Mouse (Mus musculus) stomach, embryonic 15.5 days (tissue): ENCODE data around the gene Glmn. TPM values are rescaled to one million over a fixed set of nuclear protein-coding genes. Genes with fewer than 3 reads are reported as not detected.

ENCODE experiments used
- ATAC-seq: fragments of 200-750 bp; cut with Nextera tagmentation; 2 replicates; pipeline ENCODE4 v1.8.0; 2017; ENCODE audit warnings: low read depth, moderate number of reproducible peaks, moderate TSS enrichment; ENCODE audit not compliant: insufficient read depth, low FRiP score
- H3K27ac ChIP-seq: fragments of 300-500 bp; sonication (generic); 2 replicates; pipeline ENCODE4 v1.5.1; 2015; ENCODE audit warnings: mild to moderate bottlenecking, inconsistent platforms
- H3K27me3 ChIP-seq: fragments of 300-500 bp; sonication (generic); replicated peaks from 2 replicates; pipeline ENCODE4 v1.6.1; 2015; ENCODE audit warnings: inconsistent platforms
- H3K36me3 ChIP-seq: fragments of 300-500 bp; sonication (generic); 2 replicates; pipeline ENCODE4 v1.6.1; 2015; ENCODE audit warnings: inconsistent platforms
- H3K4me1 ChIP-seq: fragments of 300-500 bp; sonication (generic); 2 replicates; pipeline ENCODE4 v1.6.1; 2015; ENCODE audit warnings: inconsistent platforms
- H3K4me2 ChIP-seq: fragments of 300-500 bp; sonication (generic); 2 replicates; pipeline ENCODE4 v1.6.1; 2015; ENCODE audit warnings: mild to moderate bottlenecking, inconsistent platforms
- H3K4me3 ChIP-seq: fragments of 300-500 bp; sonication (generic); replicated peaks from 2 replicates; pipeline ENCODE4 v1.5.1; 2015; ENCODE audit warnings: inconsistent platforms
- H3K9ac ChIP-seq: fragments of 300-500 bp; sonication (generic); 2 replicates; pipeline ENCODE4 v1.6.1; 2015; ENCODE audit warnings: inconsistent platforms
- H3K9me3 ChIP-seq: fragments of 300-500 bp; sonication (generic); 2 replicates; pipeline ENCODE4 v1.6.1; 2016; ENCODE audit warnings: inconsistent platforms
- WGBS: fragments of 180-500 bp; shearing (Covaris S2); methylation state at CpG from one replicate; pipeline ENCODE4 v1.1.7; 2015; 5-methylcytosine and 5-hydroxymethylcytosine counted together
- polyA plus RNA-seq: library from polyadenylated mRNA; unstranded; fragments of >200 nt; fragmentation: Nextera tagmentation; extraction: Ambion mirVana; gene quantifications from 2 replicates; pipeline ENCODE4 v1.2.1, GENCODE M21; 2015

Glmn gene
- 26.1 and 27.5 TPM in 2 replicates for polyA plus RNA-seq

- Histone ChIP-seq H3K27me3 (no peaks in the 10 kb centered on the region), H3K4me3 (peak within 1 kb of the TSS; percentile 77), H3K4me2 (peak within 1 kb of the TSS; percentile 76), H3K9ac (peak within 1 kb of the TSS; percentile 77), H3K27ac (peak within 1 kb of the TSS; percentile 89), H3K4me1 (no peaks in the 10 kb centered on the region), H3K9me3 (no peaks in the 10 kb centered on the region), H3K36me3 (0 out of 2 replicates have a peak, but pooled peaks cover 2% of the 10 kb centered on the region)
- under 1% methylated on average over 44 of the region's 64 CpGs for WGBS
- peak; percentile 95 for ATAC-seq
These were observed at the start of gene Glmn, which contains the start of gene Rpap2 for GRCm38 (mm10) chr5:107597301-107598077. Glmn (minus strand) TSS chr5:107597888. Rpap2 (plus strand) TSS chr5:107597373.

- Histone ChIP-seq H3K4me3 (no peak overlapping the region), H3K9ac (no peak overlapping the region), H3K27me3 (no peaks in the 10 kb centered on the region), H3K9me3 (no peaks in the 10 kb centered on the region), H3K4me2 (no peak overlapping the region), H3K36me3 (no peaks in the 10 kb centered on the region), H3K4me1 (no peaks in the 10 kb centered on the region), H3K27ac (no peak overlapping the region)
- 83% methylated on average over 2 of the region's 2 CpGs for WGBS
- no peak for ATAC-seq
These were observed 48.2 kb upstream of the Glmn start for GRCm38 (mm10) chr5:107645935-107646334.

GRCm38 (mm10) chr5:107644595-107644994, 46.9 kb upstream of the Glmn start:
- Histone ChIP-seq H3K4me2 (no peak overlapping the region), H3K4me1 (no peaks in the 10 kb centered on the region), H3K9me3 (no peaks in the 10 kb centered on the region), H3K27ac (no peak overlapping the region), H3K27me3 (no peaks in the 10 kb centered on the region), H3K4me3 (no peak overlapping the region), H3K9ac (no peak overlapping the region), H3K36me3 (no peaks in the 10 kb centered on the region; the same call in 1 of the 2 replicates)
- ATAC-seq: no peak
- 82% methylated on average over 2 of the region's 2 CpGs for WGBS

- H3K27ac ChIP-seq: no peak overlapping the region; the same call in 1 of the 2 replicates
- WGBS: 63% methylated on average over 8 of the region's 8 CpGs
- ATAC-seq: peak; percentile 66; the same call in 1 of the 2 replicates
- no peak overlapping the region for H3K9ac ChIP-seq
- H3K4me2 ChIP-seq: no peak overlapping the region
- H3K9me3 ChIP-seq: no peaks in the 10 kb centered on the region
- H3K27me3 ChIP-seq: no peaks in the 10 kb centered on the region
- no peaks in the 10 kb centered on the region; the same call in 1 of the 2 replicates for H3K36me3 ChIP-seq
- no peak overlapping the region for H3K4me3 ChIP-seq
- H3K4me1 ChIP-seq: no peaks in the 10 kb centered on the region
These were observed 40.7 kb upstream of the Glmn start for GRCm38 (mm10) chr5:107638366-107638765.

- no peak for ATAC-seq
These were observed 39.4 kb upstream of the Glmn start for GRCm38 (mm10) chr5:107637106-107637505.

GRCm38 (mm10) chr5:107633651-107634050, 36.0 kb upstream of the Glmn start:
- no peak overlapping the region for H3K4me3 ChIP-seq
- no peaks in the 10 kb centered on the region for H3K9me3 ChIP-seq
- H3K9ac ChIP-seq: no peak overlapping the region
- 92% methylated on average over 4 of the region's 4 CpGs for WGBS
- no peaks in the 10 kb centered on the region for H3K27me3 ChIP-seq
- ATAC-seq: no peak
- H3K27ac ChIP-seq: no peak overlapping the region
- H3K36me3 ChIP-seq: no peaks in the 10 kb centered on the region
- no peaks in the 10 kb centered on the region for H3K4me1 ChIP-seq
- no peak overlapping the region for H3K4me2 ChIP-seq

More at GRCm38 (mm10) chr5:107637106-107637505, 39.4 kb upstream of the Glmn start:
- Histone ChIP-seq H3K4me3 (no peak overlapping the region), H3K27ac (no peak overlapping the region), H3K36me3 (no peaks in the 10 kb centered on the region; the same call in 1 of the 2 replicates), H3K9ac (no peak overlapping the region), H3K27me3 (no peaks in the 10 kb centered on the region), H3K9me3 (no peaks in the 10 kb centered on the region), H3K4me1 (no peaks in the 10 kb centered on the region), H3K4me2 (no peak overlapping the region)
- 75% methylated on average over 1 of the region's 1 CpGs for WGBS

GRCm38 (mm10) chr5:107621327-107621726, 23.6 kb upstream of the Glmn start:
- ATAC-seq: no peak
- Histone ChIP-seq H3K4me2 (no peak overlapping the region), H3K9me3 (no peaks in the 10 kb centered on the region), H3K4me3 (no peak overlapping the region), H3K27me3 (no peaks in the 10 kb centered on the region), H3K36me3 (no peaks in the 10 kb centered on the region), H3K4me1 (no peaks in the 10 kb centered on the region), H3K27ac (no peak overlapping the region), H3K9ac (no peak overlapping the region)
- 85% methylated on average over 3 of the region's 3 CpGs for WGBS

GRCm38 (mm10) chr5:107617986-107618385, 20.3 kb upstream of the Glmn start:
- H3K27ac ChIP-seq: no peak overlapping the region
- no peak for ATAC-seq
- H3K4me2 ChIP-seq: no peak overlapping the region
- H3K4me3 ChIP-seq: no peak overlapping the region
- no peaks in the 10 kb centered on the region for H3K9me3 ChIP-seq
- no peaks in the 10 kb centered on the region for H3K4me1 ChIP-seq
- WGBS: 64% methylated on average over 6 of the region's 6 CpGs
- no peaks in the 10 kb centered on the region for H3K27me3 ChIP-seq
- peaks cover 3% of the 10 kb centered on the region; the same call in 1 of the 2 replicates for H3K36me3 ChIP-seq
- no peak overlapping the region for H3K9ac ChIP-seq

GRCm38 (mm10) chr5:107611224-107611623, 13.5 kb upstream of the Glmn start:
- ATAC-seq: no peak
- Histone ChIP-seq H3K4me2 (no peak overlapping the region), H3K27ac (no peak overlapping the region), H3K4me3 (no peak overlapping the region), H3K9ac (no peak overlapping the region), H3K9me3 (no peaks in the 10 kb centered on the region), H3K4me1 (no peaks in the 10 kb centered on the region), H3K27me3 (no peaks in the 10 kb centered on the region), H3K36me3 (peaks cover 3% of the 10 kb centered on the region; the same call in 1 of the 2 replicates)
- WGBS: 0% methylated on average over 2 of the region's 2 CpGs

GRCm38 (mm10) chr5:107598380-107598779, 692 bp upstream of the Glmn start:
- 21% methylated on average over 4 of the region's 4 CpGs for WGBS
- no peak overlapping the region for H3K27ac ChIP-seq

GRCm38 (mm10) chr5:107569148-107569547, 28.5 kb downstream of the Glmn start:
- Histone ChIP-seq H3K4me3 (no peak overlapping the region), H3K36me3 (peaks cover 32% of the 10 kb centered on the region), H3K4me1 (no peaks in the 10 kb centered on the region), H3K4me2 (no peak overlapping the region), H3K27ac (no peak overlapping the region), H3K27me3 (no peaks in the 10 kb centered on the region), H3K9me3 (no peaks in the 10 kb centered on the region), H3K9ac (no peak overlapping the region)
- WGBS: 94% methylated on average over 9 of the region's 9 CpGs
- no peak for ATAC-seq

More at GRCm38 (mm10) chr5:107598380-107598779, 692 bp upstream of the Glmn start:
- Histone ChIP-seq H3K4me1 (no peaks in the 10 kb centered on the region), H3K9ac (no peak overlapping the region), H3K4me2 (peak overlapping the region; percentile 76), H3K4me3 (peak overlapping the region; percentile 77), H3K9me3 (no peaks in the 10 kb centered on the region), H3K36me3 (peaks cover 4% of the 10 kb centered on the region), H3K27me3 (no peaks in the 10 kb centered on the region)
- ATAC-seq: no peak

- H3K4me1 ChIP-seq: no peaks in the 10 kb centered on the region
- no peak overlapping the region for H3K4me2 ChIP-seq
- no peak overlapping the region for H3K27ac ChIP-seq
- no peak overlapping the region for H3K9ac ChIP-seq
- H3K36me3 ChIP-seq: 0 out of 2 replicates have a peak, but pooled peaks cover 13% of the 10 kb centered on the region
- no peaks in the 10 kb centered on the region for H3K9me3 ChIP-seq
- no peaks in the 10 kb centered on the region for H3K27me3 ChIP-seq
- H3K4me3 ChIP-seq: no peak overlapping the region
- no peak for ATAC-seq
- WGBS: 40% methylated on average over 3 of the region's 3 CpGs
These were observed 40.7 kb downstream of the Glmn start for GRCm38 (mm10) chr5:107556969-107557368.
